Mouse (Mus musculus) splenic B cell, adult 2 months (primary cell): ENCODE results near the gene Cd302.

Source experiments
- DNase-seq: peaks from one replicate; pipeline ENCODE4 v3.0.0-alpha.2; 2011; ENCODE audit warnings: low read depth, low spot score
- H3K27me3 ChIP-seq: 2 replicates; pipeline ENCODE4 v1.6.1; 2012; ENCODE audit warnings: mild to moderate bottlenecking, low read length, moderate library complexity, mixed read lengths; ENCODE audit not compliant: control insufficient read depth, poor library complexity, insufficient read depth, severe bottlenecking
- H3K36me3 ChIP-seq: 2 replicates; pipeline ENCODE4 v1.6.1; 2012; ENCODE audit warnings: mild to moderate bottlenecking, low read length, moderate library complexity, mixed read lengths; ENCODE audit not compliant: control insufficient read depth, poor library complexity, insufficient read depth, severe bottlenecking

Gene Cd302

DNA sequence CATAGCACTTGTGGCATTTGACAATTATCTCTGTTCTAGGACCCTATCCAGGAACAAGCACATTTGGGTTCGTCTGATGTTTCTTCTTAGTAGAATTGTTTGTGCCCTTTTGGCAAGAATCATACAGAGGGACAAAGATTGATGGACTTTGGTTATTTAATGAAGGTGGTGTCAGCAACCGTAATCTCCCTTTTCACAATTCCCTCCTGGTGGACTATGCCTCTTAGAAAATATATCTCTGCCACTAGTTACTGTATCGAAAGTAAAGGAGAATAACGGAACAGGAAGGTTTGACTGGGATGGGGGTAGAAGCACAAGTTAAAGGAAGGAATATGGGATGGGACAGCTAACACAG, at the start of gene Cd302:
Gene Cd302, minus strand, starts transcription at position 22 of the 355 bp plus-strand sequence.
- DNase-seq = no peak
- H3K27me3 ChIP-seq = no peaks in the 10 kb centered on the region
- H3K36me3 ChIP-seq = no peaks in the 10 kb centered on the region

DNA sequence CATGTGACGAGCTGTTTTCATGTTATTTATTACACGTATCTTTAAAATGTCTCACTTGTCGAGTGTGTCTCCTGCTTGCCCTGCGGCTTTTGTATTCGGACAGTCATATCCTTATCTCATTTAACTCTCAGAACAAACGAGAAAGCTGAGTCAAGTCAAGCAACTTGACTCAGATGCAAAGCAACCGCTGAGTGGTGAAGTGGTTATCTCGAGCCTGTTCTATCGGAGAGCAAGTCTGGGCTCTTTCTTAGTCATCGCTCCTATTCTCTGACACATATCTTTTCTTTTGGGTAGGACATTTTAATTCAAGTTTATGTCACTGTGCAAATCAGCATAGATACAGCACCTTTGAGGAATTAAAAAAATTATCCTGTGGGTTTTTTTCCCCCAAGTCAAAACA, 44.4 kb upstream of the Cd302 start:
- Histone ChIP-seq H3K27me3 (no peaks in the 10 kb centered on the region; the same call in 1 of the 2 replicates), H3K36me3 (no peaks in the 10 kb centered on the region)
- no peak for DNase-seq

DNA sequence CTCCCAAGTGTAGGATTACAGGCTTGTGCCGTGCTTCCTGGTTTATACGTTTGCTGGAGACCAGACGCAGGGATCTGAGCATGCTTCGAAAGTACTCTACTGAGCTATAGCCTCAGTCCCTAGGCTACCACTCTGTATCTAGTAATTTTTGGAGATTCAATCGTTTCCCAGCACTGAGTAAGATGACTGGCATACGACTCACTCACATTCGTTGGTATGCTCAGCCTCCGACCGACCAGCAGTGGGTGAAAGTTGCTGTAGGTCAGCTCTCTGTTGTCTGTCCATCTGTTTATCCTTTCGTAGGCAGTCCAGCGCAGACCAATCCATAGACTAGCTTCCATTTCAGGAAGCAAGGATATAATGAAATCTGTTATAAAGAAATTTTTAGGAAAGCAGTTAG, 43.3 kb upstream of the Cd302 start:
- no peaks in the 10 kb centered on the region; the same call in 1 of the 2 replicates for H3K36me3 ChIP-seq
- no peaks in the 10 kb centered on the region; the same call in 1 of the 2 replicates for H3K27me3 ChIP-seq
- no peak for DNase-seq

DNA sequence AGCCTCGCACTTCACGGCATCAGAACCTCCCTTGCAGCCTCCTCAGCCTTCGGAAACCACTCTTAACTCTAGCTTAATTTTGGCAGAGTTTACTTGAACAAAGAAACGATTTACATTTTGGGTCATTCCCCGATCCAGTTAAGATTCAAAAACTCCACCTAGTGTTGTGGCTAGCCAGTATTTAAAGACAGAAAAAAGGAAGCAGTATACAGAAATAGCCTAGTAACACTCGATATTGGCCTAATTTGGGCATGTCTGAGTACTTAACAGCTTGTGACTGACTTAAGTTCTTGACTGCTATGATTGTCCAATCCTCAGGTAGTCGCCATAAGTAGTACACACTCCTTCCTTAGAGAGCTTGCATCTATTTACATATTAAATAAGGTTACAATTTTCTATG, 42.7 kb upstream of the Cd302 start:
- DNase-seq = no peak
- Histone ChIP-seq H3K27me3 (no peaks in the 10 kb centered on the region; the same call in 1 of the 2 replicates), H3K36me3 (no peaks in the 10 kb centered on the region; the same call in 1 of the 2 replicates)

DNA sequence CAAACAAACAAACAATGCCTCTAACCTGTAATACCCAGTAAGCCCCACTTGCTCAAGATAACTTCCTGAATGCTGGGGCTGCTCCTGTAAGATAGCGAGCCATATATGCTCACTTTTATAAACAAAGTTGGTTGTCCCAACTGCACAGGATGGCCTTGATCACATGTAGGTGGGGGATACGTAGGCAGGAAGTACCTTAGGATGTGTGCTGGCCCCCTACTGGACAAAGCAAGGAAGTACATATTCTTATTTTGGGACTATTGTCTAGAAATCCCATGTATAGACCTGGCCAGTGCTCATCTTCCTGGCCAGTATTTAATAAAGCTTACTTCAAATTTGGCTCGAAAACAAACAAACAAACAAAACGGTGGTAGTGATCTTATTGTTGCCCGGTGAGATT, 39.1 kb upstream of the Cd302 start:
- Histone ChIP-seq H3K36me3 (no peaks in the 10 kb centered on the region; the same call in 1 of the 2 replicates), H3K27me3 (no peaks in the 10 kb centered on the region; the same call in 1 of the 2 replicates)
- peak; percentile 55 for DNase-seq

DNA sequence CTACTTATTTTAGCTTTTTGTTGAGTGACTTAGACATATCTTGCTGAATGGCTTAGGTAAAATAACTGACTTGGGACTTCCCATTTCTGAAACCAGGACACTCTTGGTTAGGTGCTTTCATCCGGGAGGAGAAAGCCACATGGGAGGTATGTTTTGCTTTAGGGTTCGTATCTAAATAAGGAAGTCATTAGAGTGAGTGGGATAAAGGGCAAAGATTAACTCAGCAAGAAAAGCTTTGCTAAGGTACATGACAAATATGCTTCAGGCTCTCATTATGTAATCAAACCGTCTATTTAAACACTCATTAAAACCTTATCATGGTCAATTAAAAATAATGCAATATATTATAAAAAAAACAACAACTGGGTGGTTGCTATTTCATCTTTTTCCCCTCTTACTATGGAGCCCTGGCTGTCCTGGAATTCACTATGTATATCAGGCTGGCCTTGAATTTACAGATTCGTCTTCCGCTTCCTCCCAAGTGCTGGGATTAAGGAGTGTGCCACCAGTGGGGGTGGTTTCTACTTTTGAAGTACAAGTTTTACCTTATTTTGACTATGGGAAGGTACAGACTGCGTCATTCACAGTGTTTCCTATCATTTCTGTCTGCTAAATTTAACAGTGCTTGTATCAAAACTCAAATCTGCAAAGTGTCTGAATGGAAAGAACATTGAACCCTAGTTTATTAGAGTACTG, 37.9 kb upstream of the Cd302 start:
- H3K27me3 ChIP-seq = no peaks in the 10 kb centered on the region; the same call in 1 of the 2 replicates
- H3K36me3 ChIP-seq = no peaks in the 10 kb centered on the region; the same call in none of the 2 replicates
- DNase-seq = no peak

DNA sequence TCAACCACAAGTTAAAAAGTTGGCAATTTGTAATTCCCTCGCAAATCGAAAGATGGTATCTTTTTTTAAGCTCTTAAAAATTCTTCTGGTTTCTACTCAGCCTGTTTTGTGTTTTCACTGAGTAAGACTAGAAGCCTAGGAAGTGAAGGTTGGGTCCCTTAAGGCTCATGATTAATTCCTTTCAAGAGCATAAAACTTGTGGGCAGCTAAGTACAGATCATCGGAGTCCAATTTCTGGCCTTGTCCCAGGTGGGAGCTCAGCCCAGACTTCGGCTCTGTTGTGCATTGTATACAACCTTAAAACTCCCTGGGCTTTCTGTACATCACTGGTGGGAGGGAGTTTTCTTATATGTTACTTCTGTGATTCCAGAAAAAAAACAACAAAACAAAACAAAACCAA, 19.5 kb upstream of the Cd302 start:
- no peaks in the 10 kb centered on the region for H3K27me3 ChIP-seq
- peaks cover 5% of the 10 kb centered on the region for H3K36me3 ChIP-seq
- DNase-seq = no peak

DNA sequence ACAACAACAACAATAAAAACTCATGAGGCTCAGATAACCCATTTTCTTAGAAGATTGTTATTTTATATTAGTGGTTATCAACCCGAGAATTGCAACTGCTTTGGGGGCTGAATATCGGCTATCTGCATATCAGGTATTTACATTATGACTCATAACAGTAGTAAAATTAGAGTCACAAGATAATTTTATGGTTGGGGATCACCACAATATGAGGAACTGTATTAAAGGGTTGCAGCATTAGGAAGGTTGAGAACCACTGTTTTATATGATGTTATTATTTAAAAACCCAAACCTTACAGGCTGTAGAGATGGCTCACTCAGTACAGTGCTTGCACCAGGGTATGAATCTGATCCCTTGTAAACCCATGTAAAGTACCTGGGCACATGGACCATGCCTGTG, 15.0 kb upstream of the Cd302 start:
- no peaks in the 10 kb centered on the region for H3K27me3 ChIP-seq
- DNase-seq = no peak
- peaks cover 3% of the 10 kb centered on the region for H3K36me3 ChIP-seq

DNA sequence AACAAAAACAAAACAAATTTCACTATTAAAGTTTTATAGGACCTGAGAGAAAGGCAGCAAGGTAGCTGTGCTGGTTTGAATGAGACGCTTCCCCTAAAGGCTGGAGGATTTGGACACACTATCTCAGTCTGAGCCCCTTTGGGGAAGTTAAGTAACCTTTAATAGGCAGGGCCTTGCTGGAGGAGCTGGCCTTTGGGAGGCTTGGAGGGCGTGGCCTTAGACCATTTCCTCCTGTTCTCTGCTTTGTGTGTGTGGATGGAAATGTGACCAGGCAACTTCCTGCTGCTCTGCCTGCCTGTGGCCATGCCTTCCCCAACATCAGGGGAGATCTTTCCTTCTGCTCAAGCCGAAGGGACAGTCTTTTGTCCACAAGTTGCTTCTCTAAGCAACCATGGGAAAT, 14.0 kb upstream of the Cd302 start:
- no peak for DNase-seq
- Histone ChIP-seq H3K27me3 (no peaks in the 10 kb centered on the region), H3K36me3 (peaks cover 4% of the 10 kb centered on the region)

DNA sequence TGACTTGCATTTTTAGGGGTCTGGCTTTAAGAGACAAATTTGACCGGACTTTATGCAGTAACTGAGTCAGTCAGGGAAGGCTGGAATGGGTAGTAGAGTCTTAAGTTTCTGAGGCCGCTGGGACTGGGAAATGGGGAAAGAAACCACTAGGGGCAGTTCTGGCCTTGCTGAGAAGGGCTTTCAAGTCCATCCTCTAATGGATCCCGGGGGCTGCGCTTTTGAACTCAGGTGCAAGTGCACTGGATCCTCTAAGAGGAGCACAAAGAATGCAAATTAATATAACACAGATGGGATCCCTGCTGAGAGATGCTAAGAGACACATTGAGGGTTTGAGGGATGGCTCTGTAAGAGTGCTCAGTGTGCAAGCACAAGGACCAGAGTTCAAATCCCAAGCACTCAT, 7.1 kb upstream of the Cd302 start:
- Histone ChIP-seq H3K27me3 (no peaks in the 10 kb centered on the region), H3K36me3 (0 out of 2 replicates have a peak, but pooled peaks cover 2% of the 10 kb centered on the region)
- DNase-seq = no peak

DNA sequence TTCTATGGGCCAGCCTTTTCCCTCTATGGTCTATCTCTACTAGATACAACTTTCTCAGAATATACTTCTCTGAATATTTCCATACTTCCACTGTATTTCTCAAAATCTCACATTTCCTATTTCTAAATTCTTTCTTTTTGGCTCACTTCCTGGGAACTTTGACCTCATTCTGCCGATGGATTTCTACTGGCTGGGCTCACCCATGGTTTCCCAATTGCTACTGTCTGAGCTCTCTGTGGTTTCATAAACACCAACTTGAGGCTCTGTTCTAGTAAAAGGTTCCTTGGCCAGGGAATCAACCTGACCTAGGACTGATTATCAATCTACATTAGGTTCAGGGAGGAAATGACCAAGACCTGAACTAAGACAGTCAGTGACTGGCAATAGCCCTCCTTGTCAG, 5.2 kb upstream of the Cd302 start:
- 0 out of 2 replicates have a peak, but pooled peaks cover 2% of the 10 kb centered on the region for H3K36me3 ChIP-seq
- no peaks in the 10 kb centered on the region for H3K27me3 ChIP-seq
- no peak for DNase-seq

DNA sequence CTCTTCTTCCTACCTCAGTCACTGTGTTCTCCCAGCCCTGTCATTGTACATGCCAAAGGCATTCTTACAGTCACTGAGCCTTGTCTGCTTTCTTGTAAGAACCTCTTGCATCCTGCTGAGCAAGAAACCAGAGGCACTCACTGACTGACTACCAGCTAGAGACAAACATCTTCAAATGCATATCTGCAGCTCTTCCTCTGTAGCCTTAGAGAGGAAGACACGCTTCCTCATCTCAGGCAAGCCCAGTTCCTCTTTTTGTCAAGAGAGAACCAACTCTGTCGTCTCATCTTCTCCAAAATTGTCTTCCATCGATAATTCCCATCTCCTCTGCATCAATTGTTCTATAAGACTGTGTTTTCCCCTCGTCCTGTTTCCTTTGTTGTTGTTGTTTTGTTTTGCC, 4.3 kb upstream of the Cd302 start:
- no peaks in the 10 kb centered on the region for H3K36me3 ChIP-seq
- no peaks in the 10 kb centered on the region for H3K27me3 ChIP-seq
- DNase-seq = peak; percentile 70

DNA sequence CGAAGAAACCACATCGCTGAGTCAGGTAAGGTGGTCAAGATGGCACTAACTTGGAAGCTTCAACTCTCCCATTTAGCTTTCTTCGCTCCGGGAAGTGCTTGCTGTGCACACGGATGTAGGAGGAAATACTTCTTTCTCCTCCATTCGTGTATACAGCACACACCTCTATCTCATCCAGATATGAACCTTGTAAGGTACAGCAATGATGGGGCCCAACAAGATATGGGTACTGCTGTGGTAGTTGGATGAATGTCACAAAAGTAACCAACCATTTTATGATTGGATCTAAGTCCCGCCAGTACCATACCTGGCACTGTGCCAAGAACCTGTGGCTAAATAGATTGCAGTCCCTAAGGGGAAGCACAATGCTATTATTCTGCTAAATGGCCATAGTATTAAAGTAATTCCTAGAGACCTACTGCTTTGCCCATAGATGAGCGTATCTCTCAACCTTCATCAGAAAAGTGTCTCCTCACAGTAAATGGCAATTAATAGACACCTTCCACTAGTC, 874 bp upstream of the Cd302 start:
- Histone ChIP-seq H3K27me3 (no peaks in the 10 kb centered on the region), H3K36me3 (no peaks in the 10 kb centered on the region)
- DNase-seq = peak; percentile 15

DNA sequence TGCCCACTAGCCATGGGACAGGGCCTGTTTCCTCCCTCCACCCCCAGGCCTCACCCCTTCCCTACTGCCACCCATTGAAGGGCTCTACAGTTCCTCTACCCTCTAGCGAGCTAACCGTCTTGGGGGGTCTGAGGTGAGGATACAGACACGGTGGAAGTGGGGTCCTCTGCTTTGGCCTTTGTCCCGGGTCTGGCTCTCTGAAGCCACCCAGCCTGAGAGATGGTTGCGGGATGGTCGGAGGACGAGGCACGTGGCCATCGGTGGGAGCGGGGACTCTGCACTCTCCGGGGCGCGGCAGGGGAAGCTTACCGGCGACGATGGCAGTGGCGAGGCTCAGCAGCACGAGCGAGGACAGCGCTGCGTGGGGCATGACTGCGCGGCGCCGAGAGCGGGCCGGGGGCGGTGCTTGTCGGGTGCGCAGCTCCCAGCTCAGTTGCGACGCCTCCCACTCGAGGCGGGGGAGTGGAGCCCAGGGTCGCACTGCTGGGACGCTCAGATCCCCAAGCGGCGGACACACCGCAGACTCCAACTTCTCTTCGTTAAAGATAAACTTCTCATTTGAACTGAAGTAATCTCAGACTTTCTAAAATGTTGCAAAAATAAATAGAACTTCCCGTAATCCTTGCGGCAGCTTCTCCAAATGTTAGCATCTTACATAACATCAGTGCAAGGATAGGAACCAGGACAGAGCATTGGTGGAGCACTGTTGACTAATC, 379 bp downstream of the Cd302 start:
- DNase-seq = peak; percentile 44
- no peaks in the 10 kb centered on the region for H3K27me3 ChIP-seq

DNA sequence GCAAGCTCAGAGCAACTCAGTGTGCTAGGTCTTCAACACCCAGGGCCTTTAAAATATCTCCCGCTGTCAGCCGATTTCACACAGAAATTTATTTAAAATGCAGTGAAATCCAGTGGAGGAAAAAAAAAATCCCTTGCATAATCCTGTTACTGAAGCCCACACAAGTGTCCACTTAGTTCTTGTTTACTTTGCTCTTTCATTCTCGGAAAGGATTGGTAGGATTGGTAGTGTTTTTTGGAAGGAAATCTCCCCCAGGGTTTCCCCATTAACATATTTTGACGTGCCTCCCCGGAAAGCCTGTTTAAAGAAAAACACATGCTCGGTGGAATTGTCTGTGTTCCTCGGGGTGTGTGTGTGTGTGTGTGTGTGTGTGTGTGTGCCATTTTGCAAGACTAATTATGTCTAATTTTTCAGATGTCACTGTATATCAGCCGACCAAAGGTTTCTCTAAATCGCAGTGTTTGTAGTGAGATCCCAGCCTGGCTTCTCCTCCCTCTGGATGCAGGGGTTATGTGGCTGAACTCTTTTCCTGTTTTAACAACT, 1.0 kb downstream of the Cd302 start:
- DNase-seq = no peak

More for the DNA sequence above, 379 bp downstream of the Cd302 start:
- H3K36me3 ChIP-seq = no peaks in the 10 kb centered on the region

More for the DNA sequence above, 1.0 kb downstream of the Cd302 start:
- Histone ChIP-seq H3K36me3 (no peaks in the 10 kb centered on the region), H3K27me3 (no peaks in the 10 kb centered on the region)
